Mouse (Mus musculus) hindbrain, embryonic 15.5 days (tissue): ENCODE results near the gene Siah1a. TPM values are rescaled to one million over a fixed set of nuclear protein-coding genes. Genes with fewer than 3 reads are reported as not detected.

Experiments
- ATAC-seq: fragments of 200-750 bp; cut with Nextera tagmentation; 2 replicates; pipeline ENCODE4 v1.8.0; 2017; ENCODE audit warnings: low read depth, moderate number of reproducible peaks, moderate TSS enrichment; ENCODE audit not compliant: low FRiP score
- H3K27ac ChIP-seq: fragments of 300-500 bp; sonication (generic); replicated peaks from 2 replicates; pipeline ENCODE4 v1.5.1; 2015; ENCODE audit warnings: mild to moderate bottlenecking, inconsistent platforms
- H3K27me3 ChIP-seq: fragments of 300-500 bp; sonication (generic); 2 replicates; pipeline ENCODE4 v1.6.1; 2015; ENCODE audit warnings: control low read depth, inconsistent platforms
- H3K36me3 ChIP-seq: fragments of 300-500 bp; sonication (generic); 2 replicates; pipeline ENCODE4 v1.6.1; 2015; ENCODE audit warnings: control low read depth, inconsistent platforms
- H3K4me1 ChIP-seq: fragments of 300-500 bp; sonication (generic); replicated peaks from 2 replicates; pipeline ENCODE4 v1.6.1; 2015; ENCODE audit warnings: control low read depth, inconsistent platforms
- H3K4me2 ChIP-seq: fragments of 300-500 bp; sonication (generic); 2 replicates; pipeline ENCODE4 v1.6.1; 2015; ENCODE audit warnings: moderate library complexity, mild to moderate bottlenecking, inconsistent platforms
- H3K4me3 ChIP-seq: fragments of 300-500 bp; sonication (generic); 2 replicates; pipeline ENCODE4 v1.5.1; 2015; ENCODE audit warnings: mild to moderate bottlenecking, inconsistent platforms
- H3K9ac ChIP-seq: fragments of 300-500 bp; sonication (generic); 2 replicates; pipeline ENCODE4 v1.6.1; 2015; ENCODE audit warnings: inconsistent platforms
- H3K9me3 ChIP-seq: fragments of 300-500 bp; sonication (generic); 2 replicates; pipeline ENCODE4 v1.6.1; 2016; ENCODE audit warnings: control low read depth, inconsistent platforms
- WGBS: fragments of 180-500 bp; shearing (Covaris S2); methylation state at CpG from one replicate; pipeline ENCODE4 v1.1.7; 2015; 5-methylcytosine and 5-hydroxymethylcytosine counted together
- polyA plus RNA-seq: library from polyadenylated mRNA; unstranded; fragments of >200 nt; fragmentation: Nextera tagmentation; extraction: Ambion mirVana; gene quantifications from 2 replicates; pipeline ENCODE4 v1.2.1, GENCODE M21; 2015

Siah1a gene
- 69.3 and 74.0 TPM in 2 replicates for polyA plus RNA-seq

DNA sequence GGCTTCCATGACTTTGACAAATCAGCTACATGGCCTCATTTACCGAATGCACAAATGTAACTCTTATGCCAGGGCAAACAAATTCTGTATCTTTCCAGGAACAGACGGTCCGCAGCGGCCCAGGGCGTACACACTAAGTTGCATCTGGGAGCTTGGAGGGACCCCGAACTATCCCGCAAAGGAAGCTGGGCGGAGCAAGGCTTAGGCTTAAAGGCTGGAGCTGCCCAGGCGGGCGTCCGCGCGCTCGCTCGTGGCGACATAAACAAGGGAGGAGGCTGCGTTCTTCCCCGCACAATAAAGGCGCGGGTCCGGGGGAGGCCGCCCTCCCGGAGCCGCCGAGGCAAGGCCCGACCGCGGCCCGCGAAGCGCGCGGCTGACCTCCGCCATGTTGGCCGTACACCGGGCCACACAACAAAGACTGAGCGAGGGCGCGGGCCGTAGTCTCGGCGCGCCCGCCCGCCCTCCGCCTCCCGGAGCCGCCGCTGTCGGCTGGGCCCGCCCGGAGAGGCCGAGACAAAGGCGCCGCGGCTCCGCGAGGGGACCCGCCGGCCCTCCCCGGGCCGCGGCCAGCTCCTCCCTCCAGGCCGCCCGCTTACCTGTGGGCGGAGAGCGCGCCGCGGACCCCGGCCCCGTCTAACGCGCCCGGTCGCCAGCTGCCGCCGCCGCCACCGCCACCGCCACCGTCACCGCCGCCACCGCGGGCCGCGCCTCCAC lies at the start of gene Siah1a, which contains the start of gene Gm10638:
Gene Siah1a, minus strand, starts transcription at position 714 of the 714 bp plus-strand sequence.
Gene Gm10638, plus strand, starts transcription at position 479 of the 714 bp plus-strand sequence.
- peak within 1 kb of the TSS; percentile 72 for H3K4me2 ChIP-seq
- peaks cover 46% of the 10 kb centered on the region for H3K4me1 ChIP-seq
- no peaks in the 10 kb centered on the region for H3K9me3 ChIP-seq
- peak within 1 kb of the TSS; percentile 98 for H3K27ac ChIP-seq
- WGBS = under 1% methylated on average over 79 of the region's 88 CpGs
- H3K9ac ChIP-seq = peak within 1 kb of the TSS; percentile 94
- H3K36me3 ChIP-seq = no peaks in the 10 kb centered on the region
- ATAC-seq = peak; percentile 85
- no peaks in the 10 kb centered on the region for H3K27me3 ChIP-seq
- peak within 1 kb of the TSS; percentile 92 for H3K4me3 ChIP-seq

DNA sequence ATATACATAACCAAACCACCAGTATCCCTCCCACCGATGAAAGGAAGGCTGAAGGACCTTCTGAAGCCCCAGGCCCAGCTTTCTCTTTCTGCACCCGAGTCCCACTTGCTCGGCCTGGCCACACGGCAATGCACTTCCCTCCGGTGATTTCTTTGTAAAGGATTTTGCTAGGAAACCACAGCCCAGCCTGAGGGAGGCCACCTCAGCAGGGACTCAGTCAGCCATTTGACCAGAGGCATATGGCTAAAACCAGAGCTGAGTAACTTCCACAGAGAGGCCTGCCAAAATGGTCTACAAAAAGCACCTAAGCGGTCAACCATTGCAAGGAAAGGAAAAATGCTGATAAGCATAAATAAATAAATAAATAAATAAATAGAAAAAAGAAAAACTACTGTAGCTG lies 49.0 kb upstream of the Siah1a start:
- no peaks in the 10 kb centered on the region for H3K36me3 ChIP-seq
- WGBS = 47% methylated on average over 6 of the region's 6 CpGs
- no peak overlapping the region for H3K4me2 ChIP-seq
- H3K9me3 ChIP-seq = no peaks in the 10 kb centered on the region
- H3K4me1 ChIP-seq = peaks cover 5% of the 10 kb centered on the region; the same call in 1 of the 2 replicates
- no peaks in the 10 kb centered on the region for H3K27me3 ChIP-seq
- no peak overlapping the region for H3K4me3 ChIP-seq
- H3K27ac ChIP-seq = no peak overlapping the region
- no peak for ATAC-seq
- H3K9ac ChIP-seq = no peak overlapping the region

DNA sequence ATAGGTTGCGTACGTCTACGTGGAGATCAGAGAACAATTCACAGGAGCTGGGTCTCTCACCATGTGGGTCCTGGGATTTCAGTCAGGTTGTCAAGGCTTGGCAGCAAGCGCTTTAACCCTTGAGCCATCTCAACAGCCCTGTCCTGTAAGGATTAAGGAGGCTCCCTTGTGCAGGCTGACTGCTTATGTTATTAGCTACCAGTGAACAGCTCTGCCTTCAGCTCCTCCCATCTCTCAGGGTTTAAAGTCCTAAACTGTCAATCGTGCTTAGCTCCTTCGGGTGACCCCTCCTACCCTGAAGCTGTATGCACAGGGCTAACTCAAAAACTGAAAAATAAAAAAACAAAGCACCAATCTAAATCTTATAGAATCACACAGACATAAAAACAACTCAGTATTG lies 45.8 kb upstream of the Siah1a start:
- no peak overlapping the region for H3K4me2 ChIP-seq
- no peak overlapping the region for H3K4me3 ChIP-seq
- H3K9ac ChIP-seq = no peak overlapping the region
- WGBS = 84% methylated on average over 6 of the region's 6 CpGs
- peaks cover 5% of the 10 kb centered on the region; the same call in 1 of the 2 replicates for H3K4me1 ChIP-seq
- no peak for ATAC-seq
- H3K36me3 ChIP-seq = no peaks in the 10 kb centered on the region
- no peak overlapping the region for H3K27ac ChIP-seq
- H3K27me3 ChIP-seq = no peaks in the 10 kb centered on the region
- H3K9me3 ChIP-seq = no peaks in the 10 kb centered on the region

DNA sequence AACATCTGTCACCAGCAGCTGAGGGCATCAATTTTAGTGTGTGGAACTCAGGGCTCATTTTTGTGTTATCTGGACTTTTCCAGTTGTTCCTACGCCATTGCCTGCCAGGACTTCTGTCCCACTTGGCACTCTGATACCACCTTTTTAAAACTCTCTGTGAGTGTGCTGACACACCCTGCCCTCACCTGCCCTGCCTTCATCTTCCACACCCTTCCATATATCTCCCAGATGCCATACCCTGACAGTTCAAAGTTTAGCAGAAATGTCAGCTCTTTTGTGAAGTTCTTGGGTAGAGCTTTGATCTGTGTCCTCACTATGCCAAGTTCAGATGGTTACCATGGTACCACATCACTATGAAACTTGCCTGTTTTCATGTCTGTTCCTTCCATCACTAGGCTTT lies 43.8 kb upstream of the Siah1a start:
- Histone ChIP-seq H3K27ac (no peak overlapping the region), H3K9me3 (no peaks in the 10 kb centered on the region), H3K4me3 (no peak overlapping the region), H3K9ac (no peak overlapping the region), H3K4me2 (no peak overlapping the region), H3K27me3 (no peaks in the 10 kb centered on the region), H3K36me3 (no peaks in the 10 kb centered on the region), H3K4me1 (peaks cover 5% of the 10 kb centered on the region; the same call in 1 of the 2 replicates)
- no peak for ATAC-seq
- WGBS = 83% methylated on average over 1 of the region's 1 CpGs

DNA sequence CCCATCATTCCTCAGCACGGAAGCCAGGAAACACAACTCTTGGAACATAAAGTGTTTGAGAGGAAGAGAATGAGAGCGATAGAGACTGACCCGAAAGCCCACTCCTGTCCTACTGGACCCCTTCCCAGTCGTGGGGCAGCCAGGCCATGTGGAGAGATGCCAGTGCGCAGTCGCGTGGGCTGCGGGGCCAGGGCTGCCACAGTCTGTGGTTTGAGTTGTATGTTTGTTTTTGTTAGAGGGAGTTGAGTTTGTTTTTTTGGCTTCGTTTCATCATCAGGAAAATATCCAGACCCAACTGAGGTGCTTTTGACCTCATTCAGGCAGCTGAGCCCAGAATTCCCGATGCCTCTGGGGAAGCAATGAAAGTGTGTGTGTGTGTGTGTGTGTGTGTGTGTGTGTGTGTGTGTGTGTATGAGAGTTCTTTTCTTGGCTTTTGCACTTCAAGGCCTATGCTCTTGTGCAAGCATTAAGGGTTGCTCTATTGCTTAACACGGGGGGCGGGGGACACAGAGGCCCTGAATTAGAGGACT lies 42.2 kb upstream of the Siah1a start:
- no peak overlapping the region for H3K9ac ChIP-seq
- no peak overlapping the region for H3K4me3 ChIP-seq
- H3K27me3 ChIP-seq = no peaks in the 10 kb centered on the region
- H3K36me3 ChIP-seq = no peaks in the 10 kb centered on the region
- H3K4me2 ChIP-seq = no peak overlapping the region
- H3K27ac ChIP-seq = no peak overlapping the region
- H3K4me1 ChIP-seq = peaks cover 5% of the 10 kb centered on the region; the same call in 1 of the 2 replicates
- WGBS = 77% methylated on average over 12 of the region's 12 CpGs
- H3K9me3 ChIP-seq = no peaks in the 10 kb centered on the region
- no peak for ATAC-seq

DNA sequence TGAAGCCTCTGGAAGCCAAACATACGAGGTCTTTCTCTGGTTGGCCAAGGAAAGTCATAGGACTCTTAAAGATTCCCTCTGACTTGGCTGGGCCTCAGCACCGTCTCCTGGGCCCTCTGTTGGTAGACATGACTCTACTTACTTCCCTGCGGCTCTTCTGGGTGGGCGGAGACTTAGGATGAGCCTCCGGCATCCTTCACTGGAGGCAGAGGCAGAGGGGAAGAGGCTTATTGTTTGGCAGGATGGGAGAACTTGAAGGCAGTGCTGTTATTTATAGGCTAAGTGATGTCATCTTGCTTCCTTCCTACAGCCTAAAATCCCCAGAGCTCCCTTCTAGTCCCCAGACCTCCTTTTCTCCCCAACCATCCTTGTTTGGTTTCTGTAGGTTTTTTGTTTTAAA lies 40.8 kb upstream of the Siah1a start:
- H3K4me2 ChIP-seq = no peak overlapping the region
- WGBS = 56% methylated on average over 5 of the region's 5 CpGs
- no peaks in the 10 kb centered on the region for H3K9me3 ChIP-seq
- no peaks in the 10 kb centered on the region for H3K27me3 ChIP-seq
- no peak overlapping the region for H3K4me3 ChIP-seq
- no peak for ATAC-seq
- no peak overlapping the region for H3K27ac ChIP-seq
- peaks cover 5% of the 10 kb centered on the region; the same call in 1 of the 2 replicates for H3K4me1 ChIP-seq
- no peak overlapping the region for H3K9ac ChIP-seq
- H3K36me3 ChIP-seq = no peaks in the 10 kb centered on the region

DNA sequence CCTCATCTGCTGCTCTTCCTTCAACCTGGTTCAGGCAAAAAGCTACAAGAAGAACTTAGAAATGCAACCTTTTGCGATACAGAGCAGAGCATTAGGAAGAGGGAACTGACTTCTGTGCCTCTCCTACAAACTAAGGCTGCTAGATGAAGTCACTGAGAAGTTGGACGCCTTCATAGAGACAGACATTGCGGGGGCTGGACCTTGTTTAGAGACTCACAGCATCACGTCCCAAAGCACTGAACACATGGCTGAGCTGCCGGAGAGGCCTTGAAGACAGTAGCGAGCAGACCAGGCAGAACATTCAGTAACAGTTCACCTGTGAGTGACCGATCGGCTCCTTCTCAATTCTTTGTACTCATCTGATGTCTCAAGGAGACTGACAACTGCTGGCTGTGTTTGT lies 35.4 kb upstream of the Siah1a start:
- no peak for ATAC-seq
- H3K27ac ChIP-seq = no peak overlapping the region
- no peak overlapping the region for H3K9ac ChIP-seq
- no peaks in the 10 kb centered on the region for H3K4me1 ChIP-seq
- no peak overlapping the region for H3K4me3 ChIP-seq
- WGBS = 95% methylated on average over 8 of the region's 8 CpGs
- no peaks in the 10 kb centered on the region for H3K9me3 ChIP-seq
- no peaks in the 10 kb centered on the region for H3K27me3 ChIP-seq
- no peak overlapping the region for H3K4me2 ChIP-seq
- H3K36me3 ChIP-seq = no peaks in the 10 kb centered on the region

DNA sequence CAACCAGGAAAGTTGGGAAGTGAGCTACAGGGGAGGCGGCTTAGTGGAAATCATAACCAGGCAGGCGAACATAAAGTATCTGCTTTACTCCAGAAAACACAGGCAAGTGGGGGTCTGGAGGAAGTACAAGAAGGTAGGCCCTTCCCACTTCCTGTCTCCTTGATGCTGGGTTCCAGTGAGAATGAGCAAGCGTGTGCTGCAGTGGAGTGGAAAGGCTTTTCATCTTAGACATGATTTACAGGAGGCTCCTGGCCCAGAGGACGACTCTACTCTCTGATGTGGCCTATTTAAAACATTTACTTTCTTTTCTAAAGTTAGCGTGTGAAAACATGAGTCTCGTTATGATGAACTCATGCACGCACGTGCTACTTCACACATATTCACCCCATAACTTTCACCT lies 33.5 kb upstream of the Siah1a start:
- no peaks in the 10 kb centered on the region for H3K27me3 ChIP-seq
- WGBS = 85% methylated on average over 8 of the region's 8 CpGs
- no peaks in the 10 kb centered on the region for H3K4me1 ChIP-seq
- H3K4me3 ChIP-seq = no peak overlapping the region
- H3K36me3 ChIP-seq = no peaks in the 10 kb centered on the region
- no peak overlapping the region for H3K27ac ChIP-seq
- no peak for ATAC-seq
- H3K4me2 ChIP-seq = no peak overlapping the region
- no peak overlapping the region for H3K9ac ChIP-seq
- no peaks in the 10 kb centered on the region for H3K9me3 ChIP-seq

DNA sequence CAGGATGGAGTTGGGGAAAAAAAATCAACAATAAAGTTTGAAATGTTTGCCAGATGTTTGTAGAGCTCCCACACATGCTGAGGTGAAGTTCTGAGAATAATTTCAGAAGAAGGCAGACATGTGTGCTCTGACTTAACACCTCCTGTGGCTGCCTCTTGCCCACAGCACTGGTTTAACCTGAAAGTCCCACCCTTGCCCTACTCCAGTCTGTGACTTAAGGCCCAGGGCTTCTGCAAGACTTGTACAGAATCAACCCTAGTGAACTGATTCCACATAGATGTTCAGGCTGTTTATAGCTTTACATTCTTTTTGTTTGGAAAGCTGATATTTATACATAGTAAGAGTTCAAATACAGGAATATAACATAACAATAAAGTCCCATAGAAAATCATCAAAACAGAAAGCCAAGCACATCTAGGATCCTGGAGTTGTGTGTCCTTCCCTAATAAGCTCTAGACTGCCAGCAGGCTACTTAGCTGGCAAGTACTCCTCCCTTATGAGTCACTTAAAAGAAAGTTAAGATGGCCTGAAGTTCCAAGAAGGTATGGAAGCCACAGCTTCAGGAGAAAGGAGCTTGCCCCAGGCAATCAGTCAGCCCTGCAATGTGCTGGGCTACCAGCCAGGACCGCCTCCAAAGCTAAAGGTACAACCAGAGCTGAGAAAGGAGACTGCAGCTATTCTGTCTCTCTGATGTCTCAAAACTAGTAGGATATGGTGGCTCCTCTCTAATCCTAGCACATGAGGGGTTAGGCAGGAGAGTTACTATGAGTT lies 24.4 kb upstream of the Siah1a start:
- 87% methylated on average over 1 of the region's 1 CpGs for WGBS
- no peaks in the 10 kb centered on the region for H3K4me1 ChIP-seq
- no peaks in the 10 kb centered on the region for H3K27me3 ChIP-seq
- no peak overlapping the region for H3K27ac ChIP-seq
- no peak overlapping the region for H3K4me3 ChIP-seq
- H3K9ac ChIP-seq = no peak overlapping the region
- no peak for ATAC-seq
- H3K4me2 ChIP-seq = no peak overlapping the region
- no peaks in the 10 kb centered on the region for H3K9me3 ChIP-seq
- H3K36me3 ChIP-seq = no peaks in the 10 kb centered on the region

DNA sequence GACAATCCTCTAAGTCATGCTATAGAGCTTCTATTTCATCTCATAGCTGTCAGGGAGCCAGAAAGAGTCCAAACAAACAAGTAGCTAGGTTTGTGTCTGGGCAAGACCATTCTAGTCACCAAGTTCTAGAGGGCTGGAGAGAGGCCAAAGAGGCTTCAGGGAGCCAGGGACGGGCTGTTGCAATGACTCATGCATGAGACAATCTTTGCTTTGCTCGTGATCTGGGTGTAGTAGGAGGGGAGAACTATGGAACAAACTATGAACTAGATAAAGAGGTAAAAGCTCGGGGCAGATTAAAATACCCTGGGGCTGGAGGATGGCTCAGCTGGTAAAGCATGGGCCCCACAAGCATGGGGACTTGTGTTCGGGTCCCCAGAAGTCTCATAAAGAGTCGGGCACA lies 22.8 kb upstream of the Siah1a start:
- no peaks in the 10 kb centered on the region for H3K36me3 ChIP-seq
- H3K4me3 ChIP-seq = no peak overlapping the region
- no peak overlapping the region for H3K9ac ChIP-seq
- ATAC-seq = no peak
- no peaks in the 10 kb centered on the region for H3K27me3 ChIP-seq
- H3K4me1 ChIP-seq = no peaks in the 10 kb centered on the region
- H3K9me3 ChIP-seq = no peaks in the 10 kb centered on the region
- no peak overlapping the region for H3K4me2 ChIP-seq
- 78% methylated on average over 5 of the region's 5 CpGs for WGBS
- no peak overlapping the region for H3K27ac ChIP-seq

DNA sequence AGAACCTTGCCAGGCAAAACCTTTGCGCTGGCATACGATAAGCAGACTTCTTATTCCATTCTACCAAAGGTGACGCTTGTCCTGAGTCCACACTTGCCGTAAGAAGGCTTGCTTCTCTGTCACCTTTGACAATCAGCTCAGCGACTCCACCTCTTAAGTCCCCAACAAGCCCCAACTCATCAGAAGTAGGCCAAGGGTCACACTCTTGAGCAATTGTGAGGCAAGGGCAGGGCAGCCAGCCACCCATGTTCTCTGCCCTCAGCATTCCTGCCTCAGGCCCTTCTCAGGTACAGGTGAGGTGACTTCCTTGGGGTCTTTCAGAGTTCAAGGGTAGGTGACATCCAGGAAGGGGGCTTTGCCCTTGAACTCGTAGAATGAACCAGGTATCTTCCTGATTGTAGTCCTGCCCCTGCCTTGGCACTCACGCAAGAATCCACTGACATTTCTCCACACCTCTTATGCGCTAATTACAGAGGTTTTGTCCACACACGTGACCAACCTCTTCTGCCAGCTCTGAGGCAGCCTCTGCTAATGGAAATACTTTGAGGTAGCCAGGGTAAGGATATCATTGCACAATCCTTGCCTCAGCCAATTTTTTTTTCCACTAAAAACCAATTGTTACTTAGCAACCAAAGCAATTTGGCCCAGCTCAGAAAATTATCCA lies 20.9 kb upstream of the Siah1a start:
- Histone ChIP-seq H3K4me1 (no peaks in the 10 kb centered on the region), H3K36me3 (no peaks in the 10 kb centered on the region), H3K4me2 (no peak overlapping the region), H3K27ac (no peak overlapping the region), H3K9me3 (no peaks in the 10 kb centered on the region), H3K4me3 (no peak overlapping the region), H3K9ac (no peak overlapping the region), H3K27me3 (no peaks in the 10 kb centered on the region)
- no peak for ATAC-seq
- WGBS = 87% methylated on average over 9 of the region's 9 CpGs

DNA sequence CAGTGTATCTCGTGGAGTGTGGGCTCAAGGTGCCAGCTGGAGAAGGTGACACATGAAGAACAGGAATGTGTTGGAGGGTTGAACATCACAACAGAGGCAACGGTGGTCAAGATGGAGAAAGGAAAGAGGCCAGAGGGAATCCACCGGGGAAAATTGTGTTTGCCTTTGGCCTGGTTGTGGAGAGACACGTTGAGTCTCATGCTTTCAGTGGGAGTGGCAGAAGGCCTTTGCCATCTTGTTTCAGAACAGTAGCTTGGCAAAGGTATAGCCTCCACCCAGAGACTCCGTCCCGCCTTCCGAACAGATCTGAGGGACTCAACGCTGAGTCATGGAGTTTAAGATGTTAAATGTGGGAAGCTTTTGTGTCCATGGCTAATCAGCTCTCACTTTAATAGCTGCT lies 19.9 kb upstream of the Siah1a start:
- Histone ChIP-seq H3K4me3 (no peak overlapping the region), H3K27me3 (no peaks in the 10 kb centered on the region), H3K4me2 (no peak overlapping the region), H3K9ac (no peak overlapping the region), H3K27ac (no peak overlapping the region), H3K4me1 (no peaks in the 10 kb centered on the region), H3K9me3 (no peaks in the 10 kb centered on the region), H3K36me3 (no peaks in the 10 kb centered on the region)
- WGBS = 94% methylated on average over 8 of the region's 8 CpGs
- no peak for ATAC-seq
